Mouse (Mus musculus) lung, adult 2 months (tissue): Measurements from ENCODE around the gene Gm7029.

Source experiments
- CTCF ChIP-seq: fragments of 200-500 bp; IDR thresholded peaks from 2 replicates; pipeline ENCODE4 v1.5.1; 2011; ENCODE audit warnings: mild to moderate bottlenecking, low read length, control low read depth; ENCODE audit not compliant: insufficient read depth
- POLR2A ChIP-seq: fragments of 200-500 bp; IDR thresholded peaks from 2 replicates; pipeline ENCODE4 v1.6.1; 2011; ENCODE audit warnings: low read depth, mild to moderate bottlenecking, control low read depth, low read length, borderline replicate concordance; ENCODE audit errors: extremely low read depth

DNA sequence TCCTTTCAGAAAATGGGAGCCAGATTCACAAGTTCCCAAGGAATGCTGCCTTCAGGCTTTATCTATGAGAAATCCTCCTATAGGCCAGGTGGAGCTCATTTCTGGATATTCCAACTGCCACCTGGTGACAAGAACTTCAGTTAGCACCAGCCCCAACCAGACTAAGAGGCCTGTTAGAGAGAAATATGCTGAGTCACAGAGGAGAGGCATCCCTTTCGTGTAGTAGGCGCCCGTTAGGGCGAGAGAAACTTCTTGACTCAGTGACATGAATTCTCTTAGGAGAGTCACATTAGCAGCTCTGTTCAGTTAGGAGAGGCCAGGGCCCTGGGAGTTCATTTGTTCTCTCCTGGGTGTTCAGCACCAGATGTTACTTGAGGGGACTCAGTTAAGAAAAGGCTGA lies 26.0 kb downstream of the Gm7029 start:
- TF ChIP-seq POLR2A (no peak), CTCF (no peak)
